Mouse (Mus musculus) limb, embryonic 15.5 days (tissue): Measurements from ENCODE around the gene Khdc3. TPM values are rescaled to one million over a fixed set of nuclear protein-coding genes. Genes with fewer than 3 reads are reported as not detected.

ENCODE experiments used
- polyA plus RNA-seq: library from polyadenylated mRNA; unstranded; fragments of >200 nt; fragmentation: Nextera tagmentation; extraction: Ambion mirVana; gene quantifications from 2 replicates; pipeline ENCODE4 v1.2.1, GENCODE M21; 2015

Khdc3 gene
- polyA plus RNA-seq, 1 experiment from 2014 or later: 0.19 TPM

Other genes with a start within 250 kb of the Khdc3 start
- gene Pygo1, start 176.2 kb upstream of the Khdc3 start, polyA plus RNA-seq: 4.9 and 5.5 TPM in 2 replicates
- 1.1 and 1.2 TPM in 2 replicates for gene Dyx1c1, start 143.1 kb upstream of the Khdc3 start, polyA plus RNA-seq
- gene Gm44503, start 143.0 kb upstream of the Khdc3 start, polyA plus RNA-seq: not detected in 2 replicates
- 10.2 and 10.6 TPM in 2 replicates for gene Ccpg1os, start 116.5 kb upstream of the Khdc3 start, polyA plus RNA-seq
- gene Ccpg1, start 116.4 kb upstream of the Khdc3 start, polyA plus RNA-seq: 33.1 and 37.6 TPM in 2 replicates
- gene Pigb, start 61.5 kb upstream of the Khdc3 start, polyA plus RNA-seq: 13.7 and 14.0 TPM in 2 replicates
- gene Rab27a, start 57.0 kb upstream of the Khdc3 start, polyA plus RNA-seq: 6.5 and 7.1 TPM in 2 replicates
- not detected in 2 replicates for gene Gm20509, start 634 bp downstream of the Khdc3 start, polyA plus RNA-seq
- gene Rsl24d1, start 11.6 kb downstream of the Khdc3 start, polyA plus RNA-seq: 99.4 and 106 TPM in 2 replicates